Mouse (Mus musculus): ENCODE measurements around the gene Jmjd1c.
A peak's percentile ranks its signal among the peaks of the same experiment; 100 is the strongest.

Jmjd1c gene

GRCm38 (mm10) chr10:67192366-67192765 is 96.4 kb downstream of the Jmjd1c start:
- no peak for DNase-seq (ENCODE audit: low spot score in 2 of 2)

GRCm38 (mm10) chr10:67193003-67193652 is 97.2 kb downstream of the Jmjd1c start:
- no peak for DNase-seq (ENCODE audit: low spot score in 2 of 2)

- DNase-seq (ENCODE audit: low spot score in 2 of 2), result no peak
Observed at GRCm38 (mm10) chr10:67194046-67194445, 98.1 kb downstream of the Jmjd1c start.

- no peak for DNase-seq (ENCODE audit: low spot score in 2 of 2)
Observed at GRCm38 (mm10) chr10:67195671-67196070, 99.7 kb downstream of the Jmjd1c start.

DNA sequence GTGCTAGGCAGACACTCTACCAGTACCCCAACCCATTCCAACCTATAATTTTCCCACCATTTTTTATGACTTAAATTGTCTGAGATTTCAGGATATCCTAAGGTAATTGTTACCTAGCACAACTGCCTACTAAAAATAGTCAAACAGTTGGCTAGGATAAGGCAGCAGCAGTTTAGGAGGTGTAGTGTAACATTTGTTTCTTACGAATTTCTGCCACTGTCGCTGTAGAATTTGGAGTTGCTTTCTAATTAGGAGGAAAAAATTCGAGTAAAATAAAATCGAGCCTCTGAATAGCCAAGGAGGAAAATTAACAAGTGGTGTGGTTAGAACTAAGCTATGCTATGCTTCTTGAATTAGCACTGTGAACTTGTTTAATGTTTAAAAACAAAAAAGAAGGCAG is 101.3 kb downstream of the Jmjd1c start:
- DNase-seq (ENCODE audit: low spot score in 2 of 2), result no peak

DNA sequence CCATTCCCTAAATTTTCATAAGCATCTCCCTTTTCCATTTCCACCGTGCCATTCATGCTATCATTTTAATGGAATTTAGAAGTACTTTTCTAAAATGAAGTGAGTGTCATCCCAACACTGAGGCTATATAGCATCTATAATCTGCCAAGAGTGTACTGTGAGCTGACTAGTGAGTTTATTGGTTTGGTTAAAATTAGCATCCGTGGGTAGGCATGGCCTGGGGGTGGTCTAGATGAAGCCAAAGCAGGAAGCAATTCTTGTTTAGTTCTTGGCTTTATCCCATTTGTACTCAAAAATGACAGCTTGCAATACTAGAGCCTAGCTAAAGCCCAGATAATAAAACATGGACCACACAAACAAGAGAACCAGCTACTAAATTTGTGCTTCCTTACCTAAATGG is 101.9 kb downstream of the Jmjd1c start:
- DNase-seq (ENCODE audit: low spot score in 2 of 2), result no peak

DNA sequence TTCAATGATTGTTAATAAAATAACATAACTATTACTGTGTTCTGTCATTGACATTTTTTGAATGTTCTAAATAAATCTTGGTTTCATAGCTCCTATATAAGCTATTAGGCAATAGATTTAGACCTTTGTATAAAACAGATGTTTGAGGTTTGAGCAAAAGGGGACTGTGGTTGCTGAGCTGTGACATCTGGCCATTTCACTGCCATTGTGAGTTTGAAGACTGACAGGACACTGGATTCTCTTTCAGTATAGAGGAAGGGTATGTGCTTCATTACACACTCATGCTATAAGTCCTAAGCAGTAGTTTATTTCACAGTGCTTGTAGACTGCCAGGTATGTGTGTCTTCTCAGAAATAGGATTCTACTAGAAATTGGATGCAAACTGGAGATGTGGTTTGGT is 105.8 kb downstream of the Jmjd1c start:
- DNase-seq (ENCODE audit: low spot score in 2 of 2), result no peak

DNA sequence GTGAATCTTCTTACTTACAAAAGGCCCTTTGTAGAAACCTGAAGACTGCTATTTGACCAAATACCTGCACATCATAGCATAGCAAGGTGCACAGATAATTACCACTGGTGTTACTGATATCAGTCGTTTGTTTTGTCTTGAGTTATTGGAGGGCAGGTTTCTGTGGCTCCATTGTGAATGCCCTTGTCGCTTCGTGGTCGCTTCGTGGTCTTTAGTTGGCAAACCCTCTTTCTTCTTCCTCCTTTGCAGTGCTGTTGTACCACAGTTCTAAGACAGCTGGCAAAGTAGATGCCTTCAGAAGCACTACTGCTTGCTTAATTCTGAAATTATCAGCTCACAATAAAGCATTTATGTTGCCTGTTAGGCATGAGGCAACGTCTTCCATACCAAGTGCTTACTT is 106.5 kb downstream of the Jmjd1c start:
- no peak for DNase-seq (ENCODE audit: low spot score in 2 of 2)

DNA sequence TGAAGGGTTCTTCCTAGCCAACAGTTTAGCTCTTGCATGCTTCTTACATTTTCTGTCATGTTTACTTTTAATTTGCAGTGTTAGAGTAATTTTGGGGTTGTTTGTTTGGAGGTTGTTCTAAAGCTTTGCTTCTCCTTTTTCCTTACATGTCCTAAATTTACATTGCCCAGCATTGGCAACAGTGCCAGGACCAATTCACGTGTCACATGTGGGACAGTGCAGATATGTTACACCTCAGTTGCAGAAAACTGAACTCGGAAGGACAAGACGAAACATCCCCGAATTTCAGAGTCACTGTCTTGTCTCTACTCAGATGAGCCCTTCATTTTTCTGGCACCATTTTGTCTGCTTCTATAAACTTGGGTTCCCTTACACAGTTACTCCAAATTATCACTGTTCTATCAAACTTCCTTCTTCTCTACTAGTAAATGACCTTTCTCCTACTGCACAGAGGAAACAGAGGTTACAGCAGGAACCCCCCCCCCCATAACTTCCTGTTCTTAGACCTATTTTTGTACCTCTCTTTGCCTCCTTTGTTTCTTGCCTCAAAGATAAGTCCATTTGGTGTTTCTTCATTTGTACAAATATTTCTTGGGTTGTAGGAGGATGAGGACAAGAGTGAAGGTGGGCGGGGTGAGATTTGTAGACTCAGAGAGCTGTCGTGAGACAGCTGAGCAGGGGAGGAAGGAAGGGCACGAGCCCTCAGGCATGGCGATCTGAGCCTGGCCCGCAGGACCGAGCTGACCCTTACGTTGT is 108.9 kb downstream of the Jmjd1c start:
- no peak for DNase-seq (ENCODE audit: low spot score in 2 of 2)

GRCm38 (mm10) chr10:67207931-67208330 is 112.0 kb downstream of the Jmjd1c start:
- no peak for DNase-seq (ENCODE audit: low spot score in 2 of 2)

DNA sequence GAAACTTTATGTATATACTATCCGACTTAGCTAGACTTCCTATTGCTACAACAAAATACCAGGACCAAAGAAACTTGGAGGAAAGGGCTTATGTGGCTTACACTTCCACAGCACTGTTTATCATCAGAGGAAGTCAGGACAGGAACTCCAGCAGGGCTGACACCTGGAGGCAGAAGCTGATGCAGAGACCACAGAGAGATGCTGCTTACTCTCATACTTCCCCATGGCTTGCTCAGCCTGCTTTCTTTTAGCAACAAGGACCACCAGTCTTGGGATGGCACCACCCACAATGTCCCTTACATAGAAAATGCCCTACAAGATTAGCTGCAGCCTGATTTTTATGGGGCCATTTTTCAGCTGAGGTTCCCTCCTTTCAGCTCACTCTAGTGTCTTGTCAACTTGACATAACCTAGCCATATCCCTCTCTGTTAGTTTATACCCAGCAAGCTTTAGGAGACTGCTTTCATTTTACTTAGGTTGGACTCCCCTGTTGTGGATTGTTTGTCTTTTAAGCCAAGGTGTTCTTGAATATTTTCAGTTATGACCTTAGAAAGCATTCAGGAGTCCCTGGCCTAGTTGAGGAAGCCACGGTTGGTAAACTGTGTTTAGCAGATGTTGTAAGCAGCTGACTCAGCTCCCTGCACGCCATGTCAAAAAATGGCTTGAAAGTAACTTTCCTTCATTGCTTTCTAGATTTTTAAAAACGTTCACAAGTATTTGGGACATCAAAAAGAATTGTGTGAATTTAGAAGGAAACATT is 114.2 kb downstream of the Jmjd1c start:
- no peak for DNase-seq (ENCODE audit: low spot score in 2 of 2)

DNA sequence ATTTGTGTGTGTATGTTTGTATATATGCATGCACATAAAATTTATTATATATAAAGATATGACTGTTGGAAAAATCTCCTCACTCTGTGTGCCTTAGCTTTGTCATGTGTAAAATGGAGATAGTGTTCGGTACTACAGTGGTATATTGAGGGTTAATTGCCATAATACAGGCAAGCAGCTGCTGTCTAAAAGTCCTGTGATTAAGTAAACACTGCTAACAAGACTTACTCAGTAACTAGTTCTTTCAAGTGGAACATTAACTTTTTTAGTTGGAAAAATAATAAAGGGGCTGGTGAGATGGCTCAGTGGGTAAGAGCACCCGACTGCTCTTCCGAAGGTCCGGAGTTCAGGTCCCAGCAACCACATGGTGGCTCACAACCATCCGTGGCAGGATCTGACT is 116.1 kb downstream of the Jmjd1c start:
- no peak for DNase-seq (ENCODE audit: low spot score in 2 of 2)

DNA sequence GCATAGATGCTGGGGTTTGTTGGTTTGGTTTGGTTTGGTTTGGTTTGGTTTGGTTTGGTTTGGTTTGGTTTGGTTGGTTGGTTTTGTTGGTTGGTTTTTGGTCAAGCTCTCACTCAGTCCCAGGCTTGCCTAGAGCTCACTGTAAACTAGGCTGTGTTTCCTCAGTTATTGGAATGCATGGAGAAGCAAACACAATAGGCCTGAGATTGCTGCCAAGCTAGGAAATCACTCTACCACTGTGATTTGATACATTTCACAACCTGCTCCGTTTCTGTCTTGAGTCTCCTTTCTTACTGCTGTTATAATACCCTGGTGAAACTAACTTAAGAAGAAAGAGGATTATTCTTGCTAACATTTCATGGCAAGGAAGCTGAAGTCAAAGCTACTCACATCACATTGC is 117.8 kb downstream of the Jmjd1c start:
- no peak for DNase-seq (ENCODE audit: low spot score in 2 of 2)

DNA sequence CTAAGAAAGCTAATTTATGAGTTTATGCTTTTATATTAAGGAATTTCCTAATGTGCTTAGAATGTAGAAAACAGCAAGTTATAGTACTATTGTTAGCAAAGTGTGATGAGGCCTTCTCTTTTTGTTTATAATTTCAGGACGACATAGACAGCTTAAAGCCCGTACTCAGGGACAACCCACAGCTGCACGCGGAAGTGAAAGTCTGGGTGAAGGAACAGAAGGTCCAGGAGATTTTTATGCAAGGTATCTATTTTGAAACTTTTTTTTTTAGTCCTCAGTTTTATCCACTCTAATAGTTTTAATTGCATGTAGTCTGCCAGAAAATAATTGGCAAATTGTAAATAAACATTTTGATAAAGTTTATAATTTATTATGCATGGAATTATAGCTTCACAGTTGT is 119.2 kb downstream of the Jmjd1c start:
- DNase-seq (ENCODE audit: low spot score in 2 of 2), result no peak

GRCm38 (mm10) chr10:67216872-67217271 is 120.9 kb downstream of the Jmjd1c start:
- DNase-seq (ENCODE audit: low spot score in 2 of 2), result no peak

DNA sequence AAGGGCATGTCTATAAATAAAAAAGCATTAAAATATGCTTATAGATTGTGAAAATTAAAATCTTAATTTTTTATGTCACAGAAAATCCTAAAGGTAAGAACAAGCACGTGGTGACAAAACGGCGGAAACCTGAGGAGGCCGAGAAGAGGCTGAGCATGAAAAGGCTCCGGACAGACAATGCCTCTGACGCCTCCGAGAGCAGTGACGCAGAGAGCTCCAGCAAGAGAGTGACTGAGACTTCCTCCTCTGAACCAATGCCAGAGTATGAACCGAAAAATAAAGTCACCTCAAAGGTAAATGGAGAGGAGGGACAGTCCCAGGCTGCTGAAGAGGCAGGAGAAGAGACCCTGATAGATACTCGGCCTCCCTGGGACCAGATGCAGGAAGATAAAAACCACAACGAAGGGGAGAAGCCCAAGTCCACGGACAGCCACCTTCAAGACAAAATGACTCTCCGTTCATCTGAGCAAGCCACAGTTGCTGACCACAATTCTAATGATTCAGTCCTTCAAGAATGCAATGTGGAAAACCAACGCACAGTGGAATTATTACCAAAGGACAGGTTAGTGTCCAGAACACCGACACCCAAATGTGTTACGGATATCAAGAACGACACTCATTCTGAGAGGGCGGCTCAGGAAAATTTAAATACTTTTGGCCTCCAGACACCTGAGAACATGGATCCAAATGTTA is 123.1 kb downstream of the Jmjd1c start:
- no peak for DNase-seq (ENCODE audit: low spot score in 2 of 2)

DNA sequence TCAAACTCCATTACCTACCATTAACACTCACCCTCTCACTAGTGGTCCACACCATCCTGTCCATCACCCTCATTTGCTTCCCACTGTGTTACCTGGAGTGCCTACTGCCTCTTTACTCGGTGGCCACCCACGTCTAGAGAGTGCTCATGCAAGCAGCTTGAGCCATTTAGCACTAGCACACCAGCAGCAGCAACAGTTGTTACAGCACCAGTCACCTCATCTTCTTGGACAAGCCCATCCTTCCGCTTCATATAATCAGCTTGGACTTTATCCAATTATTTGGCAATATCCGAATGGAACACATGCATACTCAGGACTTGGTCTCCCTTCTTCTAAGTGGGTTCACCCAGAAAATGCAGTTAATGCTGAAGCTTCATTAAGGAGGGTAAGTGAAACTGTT is 124.3 kb downstream of the Jmjd1c start:
- no peak for DNase-seq (ENCODE audit: low spot score in 2 of 2)

GRCm38 (mm10) chr10:67221284-67221683 is 125.4 kb downstream of the Jmjd1c start:
- no peak for DNase-seq (ENCODE audit: low spot score in 2 of 2)

DNA sequence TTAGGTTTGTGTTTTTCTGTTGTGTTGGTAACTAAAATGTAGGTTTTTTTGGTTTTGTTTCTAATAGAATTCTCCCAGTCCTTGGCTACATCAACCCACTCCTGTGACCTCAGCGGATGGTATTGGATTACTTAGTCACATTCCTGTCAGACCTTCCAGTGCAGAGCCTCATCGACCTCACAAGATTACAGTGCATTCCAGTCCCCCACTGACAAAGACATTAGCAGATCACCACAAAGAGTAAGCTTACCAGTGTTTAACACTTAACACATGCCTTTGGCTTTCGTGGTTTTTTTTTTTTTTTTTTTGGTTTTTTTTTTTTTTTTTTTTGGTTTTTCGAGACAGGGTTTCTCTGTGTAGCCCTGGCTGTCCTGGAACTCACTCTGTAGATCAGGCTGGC is 128.0 kb downstream of the Jmjd1c start:
- no peak for DNase-seq (ENCODE audit: low spot score in 2 of 2)

GRCm38 (mm10) chr10:67225528-67225927 is 129.6 kb downstream of the Jmjd1c start:
- no peak for DNase-seq (ENCODE audit: low spot score in 2 of 2)

GRCm38 (mm10) chr10:67226109-67226508 is 130.2 kb downstream of the Jmjd1c start:
- DNase-seq (ENCODE audit: low spot score in 2 of 2), result peak; percentile 52 to 54

DNA sequence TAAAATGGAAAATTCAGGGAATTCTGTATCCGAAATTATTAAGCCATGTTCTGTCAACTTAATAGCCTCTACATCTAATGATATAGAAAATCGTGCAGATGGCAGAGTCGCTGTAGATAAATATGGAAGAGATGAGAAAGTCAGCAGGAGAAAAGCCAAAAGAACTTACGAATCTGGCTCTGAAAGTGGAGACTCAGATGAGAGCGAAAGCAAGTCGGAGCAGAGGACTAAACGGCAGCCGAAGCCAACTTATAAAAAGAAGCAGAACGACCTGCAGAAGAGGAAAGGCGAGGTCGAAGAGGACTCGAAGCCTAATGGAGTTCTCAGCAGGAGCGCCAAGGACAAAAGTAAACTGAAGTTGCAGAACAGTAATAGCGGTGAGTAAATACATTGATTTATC is 130.6 kb downstream of the Jmjd1c start:
- DNase-seq (ENCODE audit: low spot score in 2 of 2), result no peak

Data from right cerebral cortex, postnatal 36 days (tissue).